Comparison of ENCODE assay signal across 8 mouse cellular contexts in genomic region chr16:10358010-10358934, GRCm38 (mm10). TPM values are rescaled to one million over a fixed set of nuclear protein-coding genes. Genes with fewer than 3 reads are reported as not detected.
DNase-seq lines count a peak whose midpoint lies in the region; ATAC-seq and TF ChIP-seq lines count a peak whose summit lies in the region.

No protein-coding gene starts in this region.

- peaks cover 7% of the 10 kb centered on the region for H3K4me1 ChIP-seq in heart, embryonic 11.5 days (ENCODE audit: control insufficient read depth, insufficient read depth, low read length)
- peaks cover 5% of the 10 kb centered on the region for H3K4me1 ChIP-seq in embryonic facial prominence, embryonic 13.5 days
- peaks cover 7% of the 10 kb centered on the region; the same call in 1 of the 2 replicates for H3K4me1 ChIP-seq in intestine, embryonic 16.5 days (ENCODE audit: control insufficient read depth, insufficient read depth, low read length)
- H3K4me1 ChIP-seq in neural tube, embryonic 14.5 days (ENCODE audit: control insufficient read depth, insufficient read depth, low read length) = no peaks in the 10 kb centered on the region

- no peaks in the 10 kb centered on the region for H3K36me3 ChIP-seq in heart, embryonic 11.5 days (ENCODE audit: control insufficient read depth, insufficient read depth, low read length)
- H3K36me3 ChIP-seq in embryonic facial prominence, embryonic 13.5 days = no peaks in the 10 kb centered on the region
- H3K36me3 ChIP-seq in intestine, embryonic 16.5 days (ENCODE audit: control insufficient read depth, insufficient read depth, low read length) = no peaks in the 10 kb centered on the region
- H3K36me3 ChIP-seq in neural tube, embryonic 14.5 days (ENCODE audit: control insufficient read depth, insufficient read depth, low read length) = no peaks in the 10 kb centered on the region

- peak overlapping the region; percentile 25 for H3K4me3 ChIP-seq in heart, embryonic 11.5 days (ENCODE audit: low read depth, low read length)
- peak overlapping the region; percentile 20 for H3K4me3 ChIP-seq in embryonic facial prominence, embryonic 13.5 days
- H3K4me3 ChIP-seq in intestine, embryonic 16.5 days (ENCODE audit: low read length) = peak overlapping the region; percentile 19; the same call in 1 of the 2 replicates
- H3K4me3 ChIP-seq in neural tube, embryonic 14.5 days (ENCODE audit: low read depth, low read length) = peak overlapping the region; percentile 14; the same call in 1 of the 2 replicates
- H3K4me3 ChIP-seq in left cerebral cortex, adult 2 months = no peak overlapping the region

- peak overlapping the region; percentile 39; the same call in 1 of the 2 replicates for H3K9ac ChIP-seq in heart, embryonic 11.5 days (ENCODE audit: low read depth, low read length)
- H3K9ac ChIP-seq in embryonic facial prominence, embryonic 13.5 days = no peak overlapping the region
- H3K9ac ChIP-seq in intestine, embryonic 16.5 days (ENCODE audit: low read depth, low read length) = 0 out of 2 replicates have a peak overlapping the region, but pooled peaks have one; percentile 33
- H3K9ac ChIP-seq in neural tube, embryonic 14.5 days (replicated peaks; ENCODE audit: low read depth, low read length) = peak overlapping the region; percentile 37; the same call in 1 of the 2 replicates

- ATAC-seq in heart, embryonic 11.5 days (replicated peaks; ENCODE audit: insufficient number of reproducible peaks, low FRiP score, low TSS enrichment) = peak; percentile 88
- ATAC-seq in embryonic facial prominence, embryonic 13.5 days (ENCODE audit: insufficient number of reproducible peaks, insufficient read depth, low FRiP score, low TSS enrichment, low read depth) = peak; percentile 74
- ATAC-seq in intestine, embryonic 16.5 days = peak; percentile 98
- peak; percentile 91 for ATAC-seq in neural tube, embryonic 14.5 days (ENCODE audit: low read depth)

- H3K4me2 ChIP-seq in heart, embryonic 11.5 days = peak overlapping the region; percentile 64
- peak overlapping the region; percentile 51 for H3K4me2 ChIP-seq in embryonic facial prominence, embryonic 13.5 days
- H3K4me2 ChIP-seq in intestine, embryonic 16.5 days (ENCODE audit: low read depth, low read length) = peak overlapping the region; percentile 44
- peak overlapping the region; percentile 50 for H3K4me2 ChIP-seq in neural tube, embryonic 14.5 days (ENCODE audit: low read depth, low read length)

- no peak for DNase-seq in heart, adult 11 months
- DNase-seq in lung, adult 18-20 months = peak; percentile 74 to 84
- DNase-seq in urinary bladder, postnatal 4 days (ENCODE audit: low spot score in 2 of 2) = peak; percentile 60 to 73
- no peak for DNase-seq in left cerebral cortex, adult 2 months (ENCODE audit: extremely low spot score in 1 of 2, low spot score in 2 of 2)

- 16% methylated on average over 30 of the region's 30 CpGs for WGBS in heart, embryonic 11.5 days (ENCODE audit: insufficient replicate concordance)
- WGBS in embryonic facial prominence, embryonic 13.5 days = 16% methylated on average over 29 of the region's 30 CpGs
- 15% methylated on average over 30 of the region's 30 CpGs for WGBS in intestine, embryonic 16.5 days
- WGBS in neural tube, embryonic 14.5 days = 9% methylated on average over 28 of the region's 30 CpGs

- no peaks in the 10 kb centered on the region for H3K27me3 ChIP-seq in heart, embryonic 11.5 days (ENCODE audit: control insufficient read depth, insufficient read depth, low read length)
- H3K27me3 ChIP-seq in embryonic facial prominence, embryonic 13.5 days = no peaks in the 10 kb centered on the region
- no peaks in the 10 kb centered on the region for H3K27me3 ChIP-seq in intestine, embryonic 16.5 days (replicated peaks; ENCODE audit: control insufficient read depth, insufficient read depth, low read length)
- 0 out of 2 replicates have a peak, but pooled peaks cover 3% of the 10 kb centered on the region for H3K27me3 ChIP-seq in neural tube, embryonic 14.5 days (ENCODE audit: control insufficient read depth, insufficient read depth, low read length)

- H3K9me3 ChIP-seq in heart, embryonic 11.5 days (replicated peaks; ENCODE audit: control insufficient read depth, low read length) = no peaks in the 10 kb centered on the region
- no peaks in the 10 kb centered on the region for H3K9me3 ChIP-seq in embryonic facial prominence, embryonic 13.5 days
- no peaks in the 10 kb centered on the region for H3K9me3 ChIP-seq in intestine, embryonic 16.5 days (ENCODE audit: control insufficient read depth, low read length)
- no peaks in the 10 kb centered on the region for H3K9me3 ChIP-seq in neural tube, embryonic 14.5 days (ENCODE audit: control insufficient read depth, low read length)

- TF ChIP-seq CTCF in left cerebral cortex, adult 2 months (IDR thresholded peaks at IDR 0.05) = no peak

- intact Hi-C loops in left cerebral cortex, adult 2 months (cut with DNase I) = no loop called here

- no peak overlapping the region for H3K27ac ChIP-seq in heart, embryonic 11.5 days (ENCODE audit: low read depth, low read length)
- no peak overlapping the region for H3K27ac ChIP-seq in embryonic facial prominence, embryonic 13.5 days
- no peak overlapping the region for H3K27ac ChIP-seq in intestine, embryonic 16.5 days (ENCODE audit: low read length)
- H3K27ac ChIP-seq in neural tube, embryonic 14.5 days (ENCODE audit: low read depth, low read length) = no peak overlapping the region
- H3K27ac ChIP-seq in left cerebral cortex, adult 2 months = no peak overlapping the region

RNA-seq across cellular contexts. Expression of gene Tekt5, which starts 37.0 kb away (rescaled TPM):
- polyA plus RNA-seq in heart, embryonic 11.5 days (2014; fragmentation: Nextera tagmentation; extraction: Ambion mirVana) = 0.17 and 0.23 TPM in 2 replicates
- polyA plus RNA-seq in embryonic facial prominence, embryonic 13.5 days (2015; fragmentation: Nextera tagmentation; extraction: Ambion mirVana) = 0.80 and 1.00 TPM in 2 replicates
- 0.27 and 0.35 TPM in 2 replicates for polyA plus RNA-seq in intestine, embryonic 16.5 days (2015; fragmentation: Nextera tagmentation; extraction: Ambion mirVana)
- polyA plus RNA-seq in neural tube, embryonic 14.5 days (2014; fragmentation: Nextera tagmentation; extraction: Ambion mirVana) = 12.8 and 20.9 TPM in 2 replicates
- 1 to 10 TPM; 7.9 to 9.2 TPM for total RNA-seq in left cerebral cortex, adult 2 months (2021)

RNA-seq across cellular contexts. Expression of gene Emp2, which starts 44.5 kb away (rescaled TPM):
- polyA plus RNA-seq in heart, embryonic 11.5 days (2014; fragmentation: Nextera tagmentation; extraction: Ambion mirVana) = 21.9 and 24.7 TPM in 2 replicates
- 30.7 and 32.6 TPM in 2 replicates for polyA plus RNA-seq in embryonic facial prominence, embryonic 13.5 days (2015; fragmentation: Nextera tagmentation; extraction: Ambion mirVana)
- polyA plus RNA-seq in intestine, embryonic 16.5 days (2015; fragmentation: Nextera tagmentation; extraction: Ambion mirVana) = 18.5 and 19.3 TPM in 2 replicates
- 14.4 and 17.7 TPM in 2 replicates for polyA plus RNA-seq in neural tube, embryonic 14.5 days (2014; fragmentation: Nextera tagmentation; extraction: Ambion mirVana)
- total RNA-seq in left cerebral cortex, adult 2 months (2021) = 10 to 100 TPM; 12.9 to 13.2 TPM

RNA-seq across cellular contexts. Expression of gene Nubp1, which starts 53.5 kb away (rescaled TPM):
- 47.2 and 49.8 TPM in 2 replicates for polyA plus RNA-seq in heart, embryonic 11.5 days (2014; fragmentation: Nextera tagmentation; extraction: Ambion mirVana)
- polyA plus RNA-seq in embryonic facial prominence, embryonic 13.5 days (2015; fragmentation: Nextera tagmentation; extraction: Ambion mirVana) = 63.6 and 66.4 TPM in 2 replicates
- 52.0 and 52.6 TPM in 2 replicates for polyA plus RNA-seq in intestine, embryonic 16.5 days (2015; fragmentation: Nextera tagmentation; extraction: Ambion mirVana)
- 49.7 and 55.9 TPM in 2 replicates for polyA plus RNA-seq in neural tube, embryonic 14.5 days (2014; fragmentation: Nextera tagmentation; extraction: Ambion mirVana)
- total RNA-seq in left cerebral cortex, adult 2 months (2021) = 10 to 100 TPM; 16.9 to 17.5 TPM

Comparison
In these comparisons a context has a peak if more than half of its experiments do, and no peak if none do; other contexts are left out.
1. DNase-seq: peak in lung, adult 18-20 months (2 of 2) and urinary bladder, postnatal 4 days (2 of 2); none in heart, adult 11 months (single experiment) and left cerebral cortex, adult 2 months (0 of 2).
2. Peak in every context shown above with its lines, with median percentiles within 50 percentile points of each other: ATAC-seq and H3K4me2 ChIP-seq.